Mouse (Mus musculus): Measurements from ENCODE around the gene Gga1. TPM values are rescaled to one million over a fixed set of nuclear protein-coding genes. Genes with fewer than 3 reads are reported as not detected.
A peak's percentile ranks its signal among the peaks of the same experiment; 100 is the strongest.

Gga1 gene
- polyA plus RNA-seq, 1 experiment = 13.3 TPM

GRCm38 (mm10) chr15:78834233-78835005, 42.6 kb upstream of the Gga1 start:
- no peak for TF ChIP-seq GATA1 (IDR thresholded peaks at IDR 0.05; ENCODE audit: low read length)
- no peak for TF ChIP-seq TAL1 (IDR thresholded peaks at IDR 0.05; ENCODE audit: low read length)
- peaks cover 30% of the 10 kb centered on the region for H3K4me1 ChIP-seq (ENCODE audit: control insufficient read depth)
- no peaks in the 10 kb centered on the region for H3K36me3 ChIP-seq (ENCODE audit: control insufficient read depth)
- H3K9me3 ChIP-seq (ENCODE audit: control insufficient read depth, low read length) = peaks cover 5% of the 10 kb centered on the region; the same call in 1 of the 2 replicates
- H3K27me3 ChIP-seq (ENCODE audit: control insufficient read depth) = no peaks in the 10 kb centered on the region
- no peak overlapping the region for H3K4me3 ChIP-seq (replicated peaks)

- H3K27me3 ChIP-seq (ENCODE audit: control insufficient read depth) = peaks cover 4% of the 10 kb centered on the region
- H3K36me3 ChIP-seq (ENCODE audit: control insufficient read depth) = no peaks in the 10 kb centered on the region
- no peak for TF ChIP-seq TAL1 (IDR thresholded peaks at IDR 0.05; ENCODE audit: low read length)
- TF ChIP-seq GATA1 (IDR thresholded peaks at IDR 0.05; ENCODE audit: low read length) = 0 out of 2 replicates have a peak, but pooled peaks have one; percentile 19
- no peak overlapping the region for H3K4me3 ChIP-seq (replicated peaks)
- peaks cover 5% of the 10 kb centered on the region; the same call in 1 of the 2 replicates for H3K9me3 ChIP-seq (ENCODE audit: control insufficient read depth, low read length)
- peaks cover 30% of the 10 kb centered on the region for H3K4me1 ChIP-seq (ENCODE audit: control insufficient read depth)
Measured at GRCm38 (mm10) chr15:78835200-78836085, 41.5 kb upstream of the Gga1 start.

- H3K4me1 ChIP-seq (ENCODE audit: control insufficient read depth) = peaks cover 30% of the 10 kb centered on the region
- no peak for TF ChIP-seq TAL1 (IDR thresholded peaks at IDR 0.05; ENCODE audit: low read length)
- TF ChIP-seq GATA1 (IDR thresholded peaks at IDR 0.05; ENCODE audit: low read length) = no peak
- H3K4me3 ChIP-seq (replicated peaks) = no peak overlapping the region
Measured at GRCm38 (mm10) chr15:78836086-78836621, 40.8 kb upstream of the Gga1 start.

GRCm38 (mm10) chr15:78839744-78840143, 37.2 kb upstream of the Gga1 start:
- peaks cover 6% of the 10 kb centered on the region; the same call in 1 of the 2 replicates for H3K9me3 ChIP-seq (ENCODE audit: control insufficient read depth, low read length)
- no peak overlapping the region for H3K4me3 ChIP-seq (replicated peaks)
- no peak for TF ChIP-seq GATA1 (IDR thresholded peaks at IDR 0.05; ENCODE audit: low read length)
- TF ChIP-seq TAL1 (IDR thresholded peaks at IDR 0.05; ENCODE audit: low read length) = no peak
- H3K4me1 ChIP-seq (ENCODE audit: control insufficient read depth) = peaks cover 27% of the 10 kb centered on the region
- peaks cover 47% of the 10 kb centered on the region for H3K27me3 ChIP-seq (ENCODE audit: control insufficient read depth)
- H3K36me3 ChIP-seq (ENCODE audit: control insufficient read depth) = no peaks in the 10 kb centered on the region

More at GRCm38 (mm10) chr15:78836086-78836621, 40.8 kb upstream of the Gga1 start:
- no peaks in the 10 kb centered on the region for H3K36me3 ChIP-seq (ENCODE audit: control insufficient read depth)
- H3K27me3 ChIP-seq (ENCODE audit: control insufficient read depth) = peaks cover 11% of the 10 kb centered on the region
- H3K9me3 ChIP-seq (ENCODE audit: control insufficient read depth, low read length) = peaks cover 5% of the 10 kb centered on the region; the same call in 1 of the 2 replicates

GRCm38 (mm10) chr15:78840241-78840640, 36.7 kb upstream of the Gga1 start:
- Histone ChIP-seq H3K4me1 (ENCODE audit: control insufficient read depth) (peaks cover 22% of the 10 kb centered on the region), H3K9me3 (ENCODE audit: control insufficient read depth, low read length) (peaks cover 6% of the 10 kb centered on the region; the same call in 1 of the 2 replicates), H3K27me3 (ENCODE audit: control insufficient read depth) (peaks cover 52% of the 10 kb centered on the region)

GRCm38 (mm10) chr15:78840751-78841150, 36.2 kb upstream of the Gga1 start:
- Histone ChIP-seq H3K36me3 (ENCODE audit: control insufficient read depth) (no peaks in the 10 kb centered on the region), H3K4me1 (ENCODE audit: control insufficient read depth) (peaks cover 17% of the 10 kb centered on the region), H3K9me3 (ENCODE audit: control insufficient read depth, low read length) (peaks cover 6% of the 10 kb centered on the region; the same call in 1 of the 2 replicates), H3K27me3 (ENCODE audit: control insufficient read depth) (peaks cover 57% of the 10 kb centered on the region), H3K4me3 (replicated peaks) (no peak overlapping the region)
- TF ChIP-seq GATA1 (IDR thresholded peaks at IDR 0.05; ENCODE audit: low read length) (no peak), TAL1 (IDR thresholded peaks at IDR 0.05; ENCODE audit: low read length) (no peak)

More at GRCm38 (mm10) chr15:78840241-78840640, 36.7 kb upstream of the Gga1 start:
- no peak for TF ChIP-seq TAL1 (IDR thresholded peaks at IDR 0.05; ENCODE audit: low read length)
- no peak for TF ChIP-seq GATA1 (IDR thresholded peaks at IDR 0.05; ENCODE audit: low read length)
- no peak overlapping the region for H3K4me3 ChIP-seq (replicated peaks)
- no peaks in the 10 kb centered on the region for H3K36me3 ChIP-seq (ENCODE audit: control insufficient read depth)

GRCm38 (mm10) chr15:78841161-78841790, 35.7 kb upstream of the Gga1 start:
- H3K36me3 ChIP-seq (ENCODE audit: control insufficient read depth) = no peaks in the 10 kb centered on the region
- no peak for TF ChIP-seq TAL1 (IDR thresholded peaks at IDR 0.05; ENCODE audit: low read length)
- no peak for TF ChIP-seq GATA1 (IDR thresholded peaks at IDR 0.05; ENCODE audit: low read length)
- H3K4me1 ChIP-seq (ENCODE audit: control insufficient read depth) = peaks cover 12% of the 10 kb centered on the region
- peaks cover 59% of the 10 kb centered on the region for H3K27me3 ChIP-seq (ENCODE audit: control insufficient read depth)
- peaks cover 6% of the 10 kb centered on the region; the same call in 1 of the 2 replicates for H3K9me3 ChIP-seq (ENCODE audit: control insufficient read depth, low read length)
- H3K4me3 ChIP-seq (replicated peaks) = no peak overlapping the region
